In genomic region chr11:100775921-100776320, GRCm38 (mm10) we compare ENCODE assay signal across 23 mouse cellular contexts. TPM values are rescaled to one million over a fixed set of nuclear protein-coding genes. Genes with fewer than 3 reads are reported as not detected.
DNase-seq lines count a peak whose midpoint lies in the region; TF ChIP-seq lines count a peak whose summit lies in the region.
"Had no signal": no experiment of that assay in that cellular context is flagged by ENCODE, and none has a peak within 500 bp of the region (broad histone marks: within the 10 kb centered on the region; RNA-seq: fewer than 3 reads in every experiment).

No protein-coding gene starts in this region.

- no peaks in the 10 kb centered on the region for H3K27me3 ChIP-seq in spleen, adult 2 months (ENCODE audit: control insufficient read depth, insufficient read depth, low read length)
- H3K27me3 ChIP-seq: embryonic facial prominence, embryonic 13.5 days; forebrain, embryonic 13.5 days; heart, embryonic 12.5 days had no signal

- no peak for TF ChIP-seq POLR2A in bone marrow, adult 2 months (IDR thresholded peaks at IDR 0.05; ENCODE audit: borderline replicate concordance, control insufficient read depth, low read depth, low read length)
- no peak for TF ChIP-seq POLR2A in spleen, adult 2 months (IDR thresholded peaks at IDR 0.05; ENCODE audit: low read depth, low read length)

- 66% methylated on average over 10 of the region's 10 CpGs for WGBS in bone marrow, adult 2 months
- WGBS in spleen, adult 2 months: 41% methylated on average over 10 of the region's 10 CpGs

- no peak for TF ChIP-seq CTCF in bone marrow, adult 2 months (IDR thresholded peaks at IDR 0.05; ENCODE audit: control insufficient read depth, insufficient read depth, low read length)
- no peak for TF ChIP-seq CTCF in spleen, adult 2 months (IDR thresholded peaks at IDR 0.05; ENCODE audit: extremely low read depth, insufficient read depth, insufficient read length, insufficient replicate concordance)

- peak overlapping the region; percentile 48; the same call in 1 of the 2 replicates for H3K27ac ChIP-seq in bone marrow, adult 2 months (ENCODE audit: control insufficient read depth, insufficient read depth, low read depth, low read length, poor library complexity)
- peak overlapping the region; percentile 84 for H3K27ac ChIP-seq in spleen, adult 2 months (ENCODE audit: insufficient read depth, low read length)
- H3K27ac ChIP-seq: embryonic facial prominence, embryonic 13.5 days; forebrain, embryonic 13.5 days; heart, adult 2 months had no signal

- DNase-seq in spleen, adult 12 weeks (ENCODE audit: low spot score): peak; percentile 12
- DNase-seq in spleen, postnatal 14 days (ENCODE audit: low spot score in 2 of 2): no peak
- DNase-seq in spleen, adult 2 months (ENCODE audit: low read depth in 1 of 2, low spot score in 2 of 2): peak; percentile 50 to 61
- no peak for DNase-seq in cerebellum, adult 9-10 months
- no peak for DNase-seq in kidney, postnatal 36 days
- DNase-seq in heart, postnatal 14 days: no peak
- DNase-seq: adrenal gland, adult 8-10 months; adrenal gland, postnatal 36 days; cerebellum, adult 11 months; cerebellum, adult 8-10 months; cerebellum, postnatal 25 days; gastrocnemius, postnatal 14 days; heart, adult 2 months; heart, postnatal 36 days had no signal

- peaks cover 2% of the 10 kb centered on the region; the same call in 1 of the 2 replicates for H3K4me1 ChIP-seq in bone marrow, adult 2 months (ENCODE audit: control insufficient read depth, insufficient read depth, low read length)
- H3K4me1 ChIP-seq in spleen, adult 2 months (ENCODE audit: control insufficient read depth, insufficient read depth, insufficient read length): peaks cover 3% of the 10 kb centered on the region; the same call in 1 of the 2 replicates
- H3K4me1 ChIP-seq: embryonic facial prominence, embryonic 13.5 days; forebrain, embryonic 13.5 days had no signal

- intact Hi-C loops in heart, postnatal 14 days (cut with DNase I): no loop called here

- peaks cover 4% of the 10 kb centered on the region for H3K36me3 ChIP-seq in spleen, adult 2 months (ENCODE audit: control insufficient read depth, insufficient read depth, low read length)

- H3K4me3 ChIP-seq in bone marrow, adult 2 months (replicated peaks; ENCODE audit: control insufficient read depth, low read depth, low read length): no peak overlapping the region
- H3K4me3 ChIP-seq in spleen, adult 2 months (ENCODE audit: extremely low read depth, insufficient read depth, insufficient read length): no peak overlapping the region
- H3K4me3 ChIP-seq: embryonic facial prominence, embryonic 13.5 days; forebrain, embryonic 13.5 days; heart, adult 2 months; heart, embryonic 12.5 days had no signal

RNA-seq across cellular contexts. Expression of gene Ghdc, which starts 5.2 kb away (rescaled TPM):
- 3.7 and 4.9 TPM in 2 replicates for polyA plus RNA-seq in bone marrow, adult 2 months (2011; ENCODE audit: insufficient read depth, insufficient read length, low replicate concordance, missing spikeins)
- polyA plus RNA-seq in spleen, adult 2 months (2012; rRNA removed): 7.8 and 9.6 TPM in 2 replicates
- total RNA-seq in heart, postnatal 14 days (2021): 10 to 100 TPM; 12.7 to 13.3 TPM

RNA-seq across cellular contexts. Expression of gene Hcrt, which starts 13.2 kb away (rescaled TPM):
- not detected in 2 replicates for polyA plus RNA-seq in bone marrow, adult 2 months (2011; ENCODE audit: insufficient read depth, insufficient read length, low replicate concordance, missing spikeins)
- polyA plus RNA-seq in spleen, adult 2 months (2012; rRNA removed): 0.22 TPM in 1 of 2 replicates, not detected in the other
- total RNA-seq in heart, postnatal 14 days (2021): not detected
- total RNA-seq: adrenal gland, adult 8-10 months; adrenal gland, postnatal 36 days; ES-E14; gastrocnemius, adult 18-20 months; gastrocnemius, postnatal 14 days; heart, adult 2 months; heart, postnatal 36 days had no signal
- polyA plus RNA-seq: embryonic facial prominence, embryonic 13.5 days; forebrain, embryonic 13.5 days; gonadal fat pad, adult 2 months; heart, adult 2 months; heart, embryonic 12.5 days; heart, embryonic 16.5 days; hindbrain, embryonic 11.5 days had no signal

RNA-seq across cellular contexts. Expression of gene Kcnh4, which starts 16.2 kb away (rescaled TPM):
- not detected in 2 replicates for polyA plus RNA-seq in bone marrow, adult 2 months (2011; ENCODE audit: insufficient read depth, insufficient read length, low replicate concordance, missing spikeins)
- 0.82 and 1.5 TPM in 2 replicates for polyA plus RNA-seq in spleen, adult 2 months (2012; rRNA removed)
- total RNA-seq in heart, postnatal 14 days (2021): not detected
- total RNA-seq: gastrocnemius, adult 18-20 months; gastrocnemius, postnatal 14 days; heart, adult 2 months; heart, postnatal 36 days had no signal
- polyA plus RNA-seq: heart, embryonic 12.5 days; heart, embryonic 16.5 days had no signal

RNA-seq across cellular contexts. Expression of gene Rab5c, which starts 37.9 kb away (rescaled TPM):
- 91.8 and 126 TPM in 2 replicates for polyA plus RNA-seq in bone marrow, adult 2 months (2011; ENCODE audit: insufficient read depth, insufficient read length, low replicate concordance, missing spikeins)
- 183 and 200 TPM in 2 replicates for polyA plus RNA-seq in spleen, adult 2 months (2012; rRNA removed)
- total RNA-seq in heart, postnatal 14 days (2021): 10 to 100 TPM; 70.4 to 74.6 TPM

Comparison
In these comparisons a context has a peak if more than half of its experiments do, and no peak if none do; other contexts are left out.
1. DNase-seq: peak in spleen, adult 12 weeks (single experiment) and spleen, adult 2 months (2 of 2); none in spleen, postnatal 14 days (0 of 2), cerebellum, adult 9-10 months (single experiment), kidney, postnatal 36 days (0 of 2) and heart, postnatal 14 days (0 of 2).